Mouse (Mus musculus): ENCODE data around the gene Tns3.

DNA sequence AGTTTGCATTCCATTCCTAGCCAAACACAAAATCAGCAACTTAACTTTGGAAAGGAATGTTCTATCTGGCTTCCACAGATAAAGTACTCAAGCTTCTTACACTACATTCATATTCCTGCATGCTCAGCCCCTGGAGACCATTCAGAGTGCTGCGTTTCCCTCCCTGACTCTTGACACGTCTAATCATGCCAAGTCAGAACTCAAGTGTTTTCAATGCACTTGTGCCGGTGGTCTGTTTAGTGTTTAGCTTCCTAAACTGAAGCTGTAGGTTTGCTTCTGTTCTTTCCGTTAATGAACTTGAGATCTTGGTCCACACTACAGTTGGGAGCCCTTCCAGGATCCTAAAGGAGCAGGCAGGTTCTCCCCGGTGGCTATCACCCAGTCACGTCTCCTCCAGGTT is 163.5 kb downstream of the Tns3 start:
- TF ChIP-seq MAFK (IDR thresholded peaks at IDR 0.05; ENCODE audit: borderline replicate concordance, low read depth, low read length) (no peak), CTCF (IDR thresholded peaks at IDR 0.05 in 2 of 3, conservative IDR thresholded peaks at IDR 0.05 in 1 of 3; ENCODE audit: control insufficient read depth in 1 of 3, insufficient read depth in 1 of 3, low read depth in 2 of 3, low read length in 3 of 3, poor library complexity in 1 of 3, severe bottlenecking in 1 of 3) (no peak), SMC3 (IDR thresholded peaks at IDR 0.05; ENCODE audit: low read depth, low read length) (no peak), EP300 (IDR thresholded peaks at IDR 0.05; ENCODE audit: low read depth in 1 of 2, low read length in 2 of 2) (no peak), TCF12 (IDR thresholded peaks at IDR 0.05; ENCODE audit: low read depth, low read length) (no peak), POLR2A (IDR thresholded peaks at IDR 0.05; ENCODE audit: control insufficient read depth in 1 of 2, insufficient read depth in 1 of 2, low read depth in 1 of 2, low read length in 2 of 2, poor library complexity in 1 of 2) (no peak), ELF1 (IDR thresholded peaks at IDR 0.05; ENCODE audit: low read depth, low read length) (no peak), HCFC1 (IDR thresholded peaks at IDR 0.05; ENCODE audit: low read depth, low read length) (no peak), ZMIZ1 (IDR thresholded peaks at IDR 0.05; ENCODE audit: low read depth, low read length) (no peak), GATA1 (IDR thresholded peaks at IDR 0.05; ENCODE audit: low read depth, low read length) (no peak)

All from MEL (cell line).